Mouse (Mus musculus): Measurements from ENCODE around the gene Acvr1. TPM values are rescaled to one million over a fixed set of nuclear protein-coding genes. Genes with fewer than 3 reads are reported as not detected.

The Acvr1 gene
- polyA plus RNA-seq, 1 experiment = 1.6 TPM

DNA sequence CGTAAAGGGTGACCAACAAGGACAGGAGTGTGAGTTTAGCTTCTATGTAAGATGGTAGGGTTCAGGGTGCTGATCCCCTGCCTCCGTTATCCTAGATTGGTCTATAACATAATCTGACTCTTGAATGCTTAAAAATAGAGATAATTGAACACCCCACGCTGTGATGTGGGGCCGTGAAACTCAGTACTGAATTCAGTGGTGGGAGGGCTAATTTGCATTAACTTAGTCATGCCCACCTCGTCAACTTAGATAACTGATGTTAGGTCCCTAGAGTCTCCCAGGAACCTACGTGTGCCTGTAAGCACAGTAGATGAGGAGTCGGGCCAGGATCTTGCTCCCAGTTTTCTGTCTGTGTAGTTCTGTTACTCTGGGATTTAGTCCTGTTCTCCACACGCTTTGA, 147.4 kb downstream of the Acvr1 start:
- Histone ChIP-seq H3K4me3 (ENCODE audit: control insufficient read depth, insufficient read depth, low read length) (no peak overlapping the region), H3K36me3 (ENCODE audit: control insufficient read depth, insufficient read depth, low read length) (no peaks in the 10 kb centered on the region), H3K27me3 (ENCODE audit: control insufficient read depth, insufficient read depth, low read length) (no peaks in the 10 kb centered on the region), H3K27ac (ENCODE audit: control insufficient read depth, insufficient read depth, low read length) (no peak overlapping the region), H3K4me1 (replicated peaks; ENCODE audit: control insufficient read depth, insufficient read depth, low read length) (no peaks in the 10 kb centered on the region)
- WGBS = 92% methylated on average over 8 of the region's 8 CpGs
- no peak for DNase-seq
- TF ChIP-seq POLR2A (IDR thresholded peaks at IDR 0.05; ENCODE audit: control insufficient read depth, extremely low read depth, insufficient read depth, low read length, poor library complexity) (no peak), CTCF (IDR thresholded peaks at IDR 0.05; ENCODE audit: borderline replicate concordance, control insufficient read depth, extremely low read depth, insufficient read depth, low read length, poor library complexity) (no peak)

GRCm38 (mm10) chr2:58418109-58418508, 148.8 kb downstream of the Acvr1 start:
- H3K27ac ChIP-seq (ENCODE audit: control insufficient read depth, insufficient read depth, low read length) = no peak overlapping the region
- no peak for DNase-seq
- no peak overlapping the region for H3K4me3 ChIP-seq (ENCODE audit: control insufficient read depth, insufficient read depth, low read length)
- TF ChIP-seq CTCF (IDR thresholded peaks at IDR 0.05; ENCODE audit: borderline replicate concordance, control insufficient read depth, extremely low read depth, insufficient read depth, low read length, poor library complexity) (no peak), POLR2A (IDR thresholded peaks at IDR 0.05; ENCODE audit: control insufficient read depth, extremely low read depth, insufficient read depth, low read length, poor library complexity) (no peak)
- no peaks in the 10 kb centered on the region for H3K4me1 ChIP-seq (replicated peaks; ENCODE audit: control insufficient read depth, insufficient read depth, low read length)
- 13% methylated on average over 1 of the region's 1 CpGs for WGBS
- no peaks in the 10 kb centered on the region for H3K36me3 ChIP-seq (ENCODE audit: control insufficient read depth, insufficient read depth, low read length)
- no peaks in the 10 kb centered on the region for H3K27me3 ChIP-seq (ENCODE audit: control insufficient read depth, insufficient read depth, low read length)

GRCm38 (mm10) chr2:58417684-58418083, 149.3 kb downstream of the Acvr1 start:
- WGBS = 92% methylated on average over 9 of the region's 9 CpGs
- Histone ChIP-seq H3K4me1 (replicated peaks; ENCODE audit: control insufficient read depth, insufficient read depth, low read length) (no peaks in the 10 kb centered on the region), H3K27me3 (ENCODE audit: control insufficient read depth, insufficient read depth, low read length) (no peaks in the 10 kb centered on the region), H3K36me3 (ENCODE audit: control insufficient read depth, insufficient read depth, low read length) (no peaks in the 10 kb centered on the region), H3K27ac (ENCODE audit: control insufficient read depth, insufficient read depth, low read length) (no peak overlapping the region), H3K4me3 (ENCODE audit: control insufficient read depth, insufficient read depth, low read length) (no peak overlapping the region)
- DNase-seq = no peak
- TF ChIP-seq CTCF (IDR thresholded peaks at IDR 0.05; ENCODE audit: borderline replicate concordance, control insufficient read depth, extremely low read depth, insufficient read depth, low read length, poor library complexity) = no peak
- TF ChIP-seq POLR2A (IDR thresholded peaks at IDR 0.05; ENCODE audit: control insufficient read depth, extremely low read depth, insufficient read depth, low read length, poor library complexity) = no peak

- DNase-seq = peak; percentile 28
- Histone ChIP-seq H3K36me3 (ENCODE audit: control insufficient read depth, insufficient read depth, low read length) (no peaks in the 10 kb centered on the region), H3K4me1 (replicated peaks; ENCODE audit: control insufficient read depth, insufficient read depth, low read length) (no peaks in the 10 kb centered on the region), H3K27ac (ENCODE audit: control insufficient read depth, insufficient read depth, low read length) (no peak overlapping the region), H3K27me3 (ENCODE audit: control insufficient read depth, insufficient read depth, low read length) (no peaks in the 10 kb centered on the region), H3K4me3 (ENCODE audit: control insufficient read depth, insufficient read depth, low read length) (no peak overlapping the region)
- no peak for TF ChIP-seq CTCF (IDR thresholded peaks at IDR 0.05; ENCODE audit: borderline replicate concordance, control insufficient read depth, extremely low read depth, insufficient read depth, low read length, poor library complexity)
- no peak for TF ChIP-seq POLR2A (IDR thresholded peaks at IDR 0.05; ENCODE audit: control insufficient read depth, extremely low read depth, insufficient read depth, low read length, poor library complexity)
These were observed 151.9 kb downstream of the Acvr1 start for GRCm38 (mm10) chr2:58415037-58415436.

DNA sequence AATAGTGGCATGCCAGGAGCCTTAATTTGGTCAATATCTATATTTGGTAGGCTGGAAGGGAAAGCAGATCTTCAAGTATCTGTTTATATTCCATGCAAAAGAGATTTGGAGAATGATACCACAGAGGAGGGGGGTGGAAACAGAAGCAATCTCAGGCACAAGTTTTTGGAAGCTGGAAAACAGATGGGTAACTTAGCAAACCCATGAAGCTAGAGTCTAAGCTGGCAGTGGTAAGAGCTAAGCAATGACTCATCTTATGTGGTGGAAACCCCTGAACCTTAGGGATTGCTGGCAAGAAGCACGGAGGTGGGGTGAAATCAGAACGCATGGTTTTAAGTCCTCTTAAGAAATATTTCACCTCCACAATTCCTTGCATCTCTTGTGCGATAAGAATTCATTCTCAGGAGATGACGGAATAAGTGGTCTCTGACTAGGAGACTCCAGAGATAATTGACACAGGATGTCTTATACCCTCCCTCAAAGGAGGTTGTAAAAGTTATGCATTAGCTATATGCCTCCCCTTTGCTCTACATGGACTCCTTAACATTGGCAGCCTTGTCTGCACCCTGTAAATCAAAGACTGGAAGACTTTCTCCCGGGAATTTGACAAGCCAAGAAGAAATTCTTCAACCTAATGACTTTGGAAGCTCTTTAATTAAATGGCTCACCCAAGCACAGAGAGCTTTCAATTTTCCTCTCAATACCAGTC, 157.9 kb downstream of the Acvr1 start:
- DNase-seq = no peak
- Histone ChIP-seq H3K36me3 (ENCODE audit: control insufficient read depth, insufficient read depth, low read length) (no peaks in the 10 kb centered on the region), H3K4me1 (replicated peaks; ENCODE audit: control insufficient read depth, insufficient read depth, low read length) (no peaks in the 10 kb centered on the region), H3K27me3 (ENCODE audit: control insufficient read depth, insufficient read depth, low read length) (no peaks in the 10 kb centered on the region), H3K4me3 (ENCODE audit: control insufficient read depth, insufficient read depth, low read length) (no peak overlapping the region), H3K27ac (ENCODE audit: control insufficient read depth, insufficient read depth, low read length) (no peak overlapping the region)
- 92% methylated on average over 5 of the region's 5 CpGs for WGBS
- TF ChIP-seq POLR2A (IDR thresholded peaks at IDR 0.05; ENCODE audit: control insufficient read depth, extremely low read depth, insufficient read depth, low read length, poor library complexity) = no peak
- TF ChIP-seq CTCF (IDR thresholded peaks at IDR 0.05; ENCODE audit: borderline replicate concordance, control insufficient read depth, extremely low read depth, insufficient read depth, low read length, poor library complexity) = no peak

DNA sequence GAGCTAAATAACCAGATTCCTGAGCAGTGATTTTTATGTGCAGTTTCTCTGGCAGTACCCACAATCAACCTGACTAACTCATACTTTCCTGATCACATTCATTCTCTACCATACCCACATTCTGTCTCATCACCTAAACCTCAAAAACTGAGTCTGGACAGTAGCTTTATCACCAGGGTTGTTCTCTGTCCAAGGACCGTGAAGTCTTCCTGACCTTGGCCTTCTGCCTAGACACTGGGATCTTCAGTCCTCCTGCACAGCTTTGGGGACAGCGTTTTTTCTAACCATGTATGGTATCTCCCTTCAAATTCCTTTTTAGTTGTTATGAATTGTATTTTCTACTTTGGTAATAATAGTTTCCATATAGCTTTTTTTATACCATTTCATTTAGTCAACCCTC, 163.5 kb downstream of the Acvr1 start:
- no peak overlapping the region for H3K27ac ChIP-seq (ENCODE audit: control insufficient read depth, insufficient read depth, low read length)
- TF ChIP-seq POLR2A (IDR thresholded peaks at IDR 0.05; ENCODE audit: control insufficient read depth, extremely low read depth, insufficient read depth, low read length, poor library complexity) = no peak
- TF ChIP-seq CTCF (IDR thresholded peaks at IDR 0.05; ENCODE audit: borderline replicate concordance, control insufficient read depth, extremely low read depth, insufficient read depth, low read length, poor library complexity) = no peak

DNA sequence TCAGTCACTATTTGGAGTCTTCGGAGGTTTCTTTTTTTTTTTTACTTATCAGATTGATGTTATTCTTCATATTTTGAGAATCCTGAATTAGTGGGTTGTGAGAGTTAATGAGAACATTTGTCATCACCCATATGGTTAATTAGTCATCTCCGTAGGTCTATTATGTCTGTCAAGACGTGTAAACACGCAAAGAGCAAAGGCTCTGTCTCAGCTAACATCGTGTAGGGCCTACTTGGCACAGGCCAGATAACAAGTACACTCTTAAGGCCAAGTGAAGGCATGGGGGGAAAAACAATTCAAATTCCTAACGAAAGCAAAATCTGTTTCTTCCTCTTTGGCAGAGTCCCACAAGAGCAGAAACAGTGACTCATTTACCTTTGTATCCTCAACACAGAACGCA, 178.4 kb downstream of the Acvr1 start:
- H3K36me3 ChIP-seq (ENCODE audit: control insufficient read depth, insufficient read depth, low read length) = no peaks in the 10 kb centered on the region
- H3K27me3 ChIP-seq (ENCODE audit: control insufficient read depth, insufficient read depth, low read length) = no peaks in the 10 kb centered on the region
- H3K4me3 ChIP-seq (ENCODE audit: control insufficient read depth, insufficient read depth, low read length) = no peak overlapping the region
- H3K27ac ChIP-seq (ENCODE audit: control insufficient read depth, insufficient read depth, low read length) = no peak overlapping the region
- WGBS = 90% methylated on average over 7 of the region's 7 CpGs
- no peaks in the 10 kb centered on the region for H3K4me1 ChIP-seq (replicated peaks; ENCODE audit: control insufficient read depth, insufficient read depth, low read length)
- DNase-seq = no peak
- TF ChIP-seq CTCF (IDR thresholded peaks at IDR 0.05; ENCODE audit: borderline replicate concordance, control insufficient read depth, extremely low read depth, insufficient read depth, low read length, poor library complexity) (no peak), POLR2A (IDR thresholded peaks at IDR 0.05; ENCODE audit: control insufficient read depth, extremely low read depth, insufficient read depth, low read length, poor library complexity) (no peak)

More for the DNA sequence above, 163.5 kb downstream of the Acvr1 start:
- Histone ChIP-seq H3K36me3 (ENCODE audit: control insufficient read depth, insufficient read depth, low read length) (no peaks in the 10 kb centered on the region), H3K4me3 (ENCODE audit: control insufficient read depth, insufficient read depth, low read length) (no peak overlapping the region), H3K4me1 (replicated peaks; ENCODE audit: control insufficient read depth, insufficient read depth, low read length) (no peaks in the 10 kb centered on the region), H3K27me3 (ENCODE audit: control insufficient read depth, insufficient read depth, low read length) (no peaks in the 10 kb centered on the region)
- WGBS = 90% methylated on average over 2 of the region's 2 CpGs
- no peak for DNase-seq
